Mouse (Mus musculus): ENCODE measurements around the gene Egfem1.

Gene Egfem1

GRCm38 (mm10) chr3:29081952-29082295, at the start of gene Egfem1:
Gene Egfem1 (plus strand): TSS chr3:29082023.
- in situ Hi-C loops (cut with MboI; ENCODE audit: low sequenced_read_pairs) = no loop called here

DNA sequence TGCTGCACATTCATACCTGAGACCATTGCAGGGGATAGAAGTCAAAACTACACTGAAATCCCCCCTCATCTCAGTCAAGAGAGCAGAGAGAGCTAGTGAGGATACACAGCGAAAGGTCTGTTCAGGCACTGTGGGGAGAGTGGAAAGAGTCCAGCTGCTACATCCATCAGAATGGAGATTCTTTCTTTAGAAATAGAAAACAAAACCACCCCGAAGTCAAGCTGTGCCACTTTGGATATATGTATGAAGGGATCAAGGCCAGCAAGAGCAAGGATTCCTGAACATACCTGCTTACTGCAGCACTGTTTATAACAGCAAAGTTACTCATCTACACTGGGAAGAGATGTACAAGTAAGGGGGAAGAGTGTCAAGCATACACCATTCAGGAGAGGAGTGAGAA, 48.7 kb upstream of the Egfem1 start:
- in situ Hi-C loops (cut with MboI; ENCODE audit: low sequenced_read_pairs) = no loop called here

DNA sequence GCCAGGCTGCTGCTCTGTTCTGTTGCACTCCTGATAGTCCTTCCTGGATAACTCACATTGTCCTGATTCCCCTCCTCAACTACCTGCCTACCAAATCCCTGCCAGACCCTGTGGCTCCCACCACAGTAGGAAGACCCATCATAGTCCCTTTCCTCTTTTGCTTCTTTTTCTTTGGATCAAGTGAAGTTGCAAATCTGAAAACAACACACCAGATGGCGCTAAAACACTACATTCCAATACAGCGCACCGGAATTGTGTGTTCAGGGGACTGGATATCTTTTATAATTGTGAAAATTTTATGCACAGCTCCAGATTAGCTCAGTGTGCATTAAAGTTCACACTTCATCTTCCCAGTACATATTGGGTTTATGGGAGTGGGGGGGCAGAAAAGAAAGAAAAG, 45.7 kb upstream of the Egfem1 start:
- in situ Hi-C loops (cut with MboI; ENCODE audit: low sequenced_read_pairs) = no loop called here

GRCm38 (mm10) chr3:29036620-29037019, 45.2 kb upstream of the Egfem1 start:
- in situ Hi-C loops (cut with MboI; ENCODE audit: low sequenced_read_pairs) = no loop called here

GRCm38 (mm10) chr3:29040064-29040463, 41.8 kb upstream of the Egfem1 start:
- in situ Hi-C loops (cut with MboI; ENCODE audit: low sequenced_read_pairs) = no loop called here

DNA sequence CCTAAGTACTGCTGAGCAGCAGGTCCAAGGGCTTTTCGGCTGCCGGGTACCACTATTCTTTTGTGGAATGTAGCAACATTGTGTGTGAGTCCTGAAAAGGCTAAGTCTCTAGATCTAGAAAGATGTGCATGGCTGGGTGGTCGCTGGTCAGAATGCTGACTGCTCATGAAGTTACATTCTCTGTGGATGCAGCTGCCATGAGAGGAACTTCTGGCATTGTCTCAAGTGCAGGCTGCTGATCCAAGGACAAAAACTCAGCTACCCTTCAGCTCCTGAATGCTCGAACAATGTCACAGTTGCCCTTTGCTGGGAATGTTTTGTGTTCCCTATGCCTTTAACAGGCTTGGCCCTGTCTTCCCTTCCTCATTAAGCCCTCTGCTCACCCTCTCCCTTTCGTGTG, 35.5 kb upstream of the Egfem1 start:
- in situ Hi-C loops (cut with MboI; ENCODE audit: low sequenced_read_pairs) = no loop called here

DNA sequence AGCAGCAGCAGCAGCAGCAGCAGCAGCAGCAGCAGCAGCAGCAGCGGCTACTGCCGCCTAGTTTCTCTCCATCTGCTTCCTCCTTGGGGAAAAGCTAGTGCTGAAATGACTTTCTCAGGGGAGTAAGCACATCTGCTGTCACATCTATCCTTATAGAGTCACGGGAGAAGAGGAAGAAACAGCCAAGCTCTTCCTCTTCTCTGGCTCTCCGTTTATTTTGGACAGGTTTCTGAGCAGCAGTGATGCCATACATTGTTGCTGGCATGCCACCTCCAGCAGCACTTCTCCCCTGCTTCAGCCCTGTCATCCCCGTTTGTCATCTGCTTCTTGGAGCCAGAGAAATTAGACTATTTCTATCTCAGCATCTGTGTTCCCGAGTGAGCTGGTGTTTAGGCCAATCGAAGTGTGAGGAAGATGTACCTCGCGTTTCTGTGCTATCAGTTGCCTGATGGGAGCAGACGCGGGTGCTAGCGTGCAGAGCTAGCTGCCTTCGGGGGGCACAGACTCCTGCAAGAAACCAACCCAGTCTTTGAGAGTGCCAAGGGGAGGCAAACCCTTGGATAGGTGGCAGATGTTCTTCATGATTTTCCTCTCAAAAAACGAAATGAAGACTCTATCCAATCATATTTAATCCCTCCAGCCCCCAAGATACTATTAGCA, 34.4 kb upstream of the Egfem1 start:
- in situ Hi-C loops (cut with MboI; ENCODE audit: low sequenced_read_pairs) = no loop called here

GRCm38 (mm10) chr3:29063156-29063555, 18.7 kb upstream of the Egfem1 start:
- in situ Hi-C loops (cut with MboI; ENCODE audit: low sequenced_read_pairs) = no loop called here

DNA sequence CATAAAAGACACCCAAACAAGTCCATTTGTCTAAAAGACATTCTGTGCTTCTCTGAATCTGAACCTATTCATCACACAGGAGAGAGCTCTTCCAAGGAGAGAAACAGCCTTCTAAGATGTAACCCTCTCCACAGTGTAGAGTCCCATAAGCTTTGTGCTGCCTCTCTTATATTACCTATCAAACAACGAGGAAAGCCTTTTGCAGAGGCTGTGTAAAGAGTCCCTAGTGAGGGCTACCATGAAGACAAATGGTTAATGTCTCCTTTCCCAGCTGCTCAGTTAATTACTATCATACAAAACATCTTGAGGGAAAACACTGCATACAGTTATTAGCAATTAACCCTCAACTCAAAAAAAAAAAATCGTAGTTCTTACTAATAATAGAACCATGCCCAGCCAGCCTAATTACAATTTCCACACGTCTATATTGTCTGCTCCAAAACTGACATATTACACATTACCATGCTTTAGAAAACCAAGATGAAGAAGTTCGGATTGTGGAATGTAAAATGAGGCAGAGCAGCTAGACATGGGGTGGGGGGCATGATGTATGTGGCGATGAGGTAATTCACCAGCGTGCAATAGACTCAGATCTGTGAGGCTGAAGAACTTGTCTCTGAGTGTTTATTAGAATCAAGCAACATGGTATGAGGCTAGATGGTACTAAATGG, 13.3 kb upstream of the Egfem1 start:
- in situ Hi-C loops (cut with MboI; ENCODE audit: low sequenced_read_pairs) = no loop called here

DNA sequence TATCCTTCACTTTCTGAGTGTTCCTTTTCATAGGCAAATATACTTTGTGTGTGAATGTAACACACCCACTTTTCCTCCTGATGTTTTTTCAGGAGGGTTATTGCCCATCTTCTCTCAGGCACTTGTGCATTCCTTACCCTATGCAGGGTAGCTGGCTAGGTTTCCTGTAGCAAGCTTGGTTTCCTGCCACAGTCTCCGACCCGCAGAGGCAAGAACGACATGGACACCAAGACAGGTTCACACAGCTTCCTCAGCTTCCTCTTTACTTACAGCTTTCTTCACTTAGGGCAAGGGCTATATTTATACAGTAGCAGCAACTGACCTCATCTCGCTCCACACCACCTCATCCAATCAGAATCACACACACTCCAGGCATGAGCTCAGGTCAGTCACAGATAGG, 10.5 kb upstream of the Egfem1 start:
- in situ Hi-C loops (cut with MboI; ENCODE audit: low sequenced_read_pairs) = no loop called here

DNA sequence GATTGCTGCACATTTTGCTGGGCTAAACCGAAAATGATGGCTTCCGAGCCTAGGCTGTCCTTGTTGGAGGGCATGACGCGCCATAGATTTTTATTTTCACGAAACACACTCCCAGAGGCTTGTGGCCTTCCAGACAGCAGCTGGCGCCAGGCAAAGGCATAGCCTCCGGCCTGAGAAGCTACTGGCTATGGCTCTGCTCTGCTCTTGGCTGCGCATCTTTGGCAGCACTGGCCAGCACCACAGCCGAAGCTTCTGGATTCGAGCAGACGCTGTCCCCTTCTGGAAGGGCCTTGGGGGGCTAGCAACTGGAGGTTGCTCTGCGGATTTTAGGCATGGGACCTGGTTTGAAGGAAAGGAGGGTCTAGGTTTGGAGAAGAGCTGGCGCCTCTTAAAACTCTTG, 306 bp upstream of the Egfem1 start:
- in situ Hi-C loops (cut with MboI; ENCODE audit: low sequenced_read_pairs) = no loop called here

DNA sequence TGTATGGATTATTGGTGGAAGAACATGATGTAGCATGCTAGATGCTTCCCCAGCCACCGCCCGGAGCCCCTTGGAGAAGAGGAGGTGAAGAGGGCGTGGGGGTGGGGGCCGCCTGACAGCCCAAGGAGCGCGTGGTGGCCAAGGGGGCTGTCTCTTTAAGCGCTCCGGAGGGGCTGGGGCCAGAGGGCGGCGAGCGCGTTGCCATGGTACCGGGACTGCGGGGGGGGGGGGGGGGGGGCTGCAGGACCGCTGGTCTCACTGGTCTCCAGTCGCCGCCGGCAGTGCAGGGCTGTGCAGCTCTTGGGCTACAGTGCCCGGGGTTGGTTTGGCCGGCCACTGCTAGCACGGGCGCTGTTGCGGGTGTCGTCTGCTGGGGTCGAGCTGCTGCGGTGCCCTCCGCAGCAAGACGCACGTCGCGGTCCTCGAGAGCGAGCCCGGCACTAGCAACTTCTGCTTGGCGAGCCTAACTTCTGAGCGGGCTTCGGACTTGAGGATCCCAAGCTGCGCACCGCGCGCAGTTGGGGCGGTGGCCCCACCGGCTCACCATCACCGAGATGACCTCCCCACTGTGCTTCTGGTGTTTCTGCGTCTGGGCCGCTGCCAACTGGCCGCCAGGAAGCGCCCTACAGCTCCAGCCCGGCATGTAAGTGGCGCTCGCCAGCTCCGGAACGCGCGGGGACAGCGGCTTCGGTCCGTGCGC, 623 bp downstream of the Egfem1 start:
- in situ Hi-C loops (cut with MboI; ENCODE audit: low sequenced_read_pairs) = no loop called here

DNA sequence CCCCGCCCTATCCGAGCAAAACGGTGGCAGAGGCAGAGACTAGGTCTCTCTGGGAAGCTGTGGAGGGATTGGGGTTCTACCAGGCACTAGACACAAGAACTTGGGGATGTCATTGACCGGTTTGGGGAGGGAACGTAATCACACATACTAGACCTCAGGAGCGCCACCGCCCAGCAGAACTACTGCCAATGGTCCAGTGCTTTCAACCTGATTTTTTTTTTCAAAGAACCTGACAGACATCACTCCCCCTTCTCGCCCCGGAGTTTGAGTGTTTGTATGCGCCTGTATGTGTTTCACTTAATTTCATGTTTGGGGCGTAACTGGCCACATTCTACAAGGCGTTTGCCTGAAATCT, 1.1 kb downstream of the Egfem1 start:
- in situ Hi-C loops (cut with MboI; ENCODE audit: low sequenced_read_pairs) = no loop called here

DNA sequence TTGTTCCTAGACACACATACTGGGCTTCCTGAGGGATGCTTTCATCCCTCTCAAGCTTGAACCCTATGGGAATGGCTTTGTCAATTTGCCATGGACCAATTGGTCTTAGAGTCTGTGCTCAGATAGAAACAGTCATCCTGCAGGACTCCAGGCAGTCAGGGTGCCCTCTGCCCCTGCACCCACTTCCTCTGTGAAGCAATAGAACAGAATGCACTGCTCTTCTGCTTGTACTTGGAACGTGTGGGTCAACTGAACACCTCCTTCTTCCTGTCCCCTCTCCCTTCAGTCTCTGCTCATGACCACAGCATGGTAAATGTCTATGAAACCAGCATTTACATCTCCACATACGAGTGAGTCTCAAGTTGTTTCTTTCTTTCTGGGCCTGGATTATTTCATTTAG, 16.6 kb downstream of the Egfem1 start:
- in situ Hi-C loops (cut with MboI; ENCODE audit: low sequenced_read_pairs) = no loop called here

GRCm38 (mm10) chr3:29106016-29106723, 24.3 kb downstream of the Egfem1 start:
- in situ Hi-C loops (cut with MboI; ENCODE audit: low sequenced_read_pairs) = no loop called here

- in situ Hi-C loops (cut with MboI; ENCODE audit: low sequenced_read_pairs) = no loop called here
These were observed 25.3 kb downstream of the Egfem1 start for GRCm38 (mm10) chr3:29107134-29107533.

- in situ Hi-C loops (cut with MboI; ENCODE audit: low sequenced_read_pairs) = no loop called here
These were observed 28.5 kb downstream of the Egfem1 start for GRCm38 (mm10) chr3:29110321-29110720.

DNA sequence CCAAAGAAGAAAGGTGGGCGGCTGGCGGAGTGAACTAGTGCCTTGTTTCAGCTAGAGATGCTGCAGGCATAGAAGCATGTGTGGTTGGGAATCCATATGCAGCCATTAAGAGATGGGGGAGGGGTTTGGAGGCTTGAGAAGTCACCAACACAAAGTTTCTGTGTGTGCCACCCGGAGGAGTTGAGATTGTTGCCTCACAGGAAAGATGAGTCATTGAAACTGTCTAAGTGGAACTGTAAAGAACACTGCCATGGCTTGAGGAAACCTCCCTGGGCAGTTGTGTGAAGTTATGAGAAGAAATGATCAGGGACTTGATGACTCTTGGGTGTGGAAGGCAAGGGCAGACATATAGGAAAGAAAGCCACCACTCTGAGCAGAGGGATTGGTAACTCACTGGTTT, 32.7 kb downstream of the Egfem1 start:
- in situ Hi-C loops (cut with MboI; ENCODE audit: low sequenced_read_pairs) = no loop called here

GRCm38 (mm10) chr3:29117379-29117778, 35.6 kb downstream of the Egfem1 start:
- in situ Hi-C loops (cut with MboI; ENCODE audit: low sequenced_read_pairs) = no loop called here

DNA sequence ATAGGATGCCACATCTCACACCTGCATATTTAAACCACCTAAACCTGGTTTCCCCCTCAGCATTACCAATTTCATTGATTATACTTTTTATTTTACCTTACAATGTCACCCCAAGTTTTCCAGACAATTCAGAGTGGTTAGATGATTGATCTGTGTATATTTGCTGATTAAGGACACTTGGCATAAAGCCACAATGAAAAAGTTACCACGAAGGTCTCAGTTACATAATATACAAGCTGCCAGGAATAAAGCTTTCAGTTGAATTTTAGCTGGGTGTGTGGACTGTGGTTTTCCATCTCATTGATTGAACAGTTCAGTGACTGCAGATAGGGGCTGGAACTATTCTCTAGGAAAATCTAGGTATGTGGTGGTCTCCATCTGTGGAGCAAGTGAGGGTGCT, 40.7 kb downstream of the Egfem1 start:
- in situ Hi-C loops (cut with MboI; ENCODE audit: low sequenced_read_pairs) = no loop called here

GRCm38 (mm10) chr3:29132054-29132931, 50.5 kb downstream of the Egfem1 start:
- in situ Hi-C loops (cut with MboI; ENCODE audit: low sequenced_read_pairs) = no loop called here
